Mouse (Mus musculus) mouse trophoblast stem cell (cell line): ENCODE data around the gene Gdnf.

Experiments
- in situ Hi-C, 2 experiments: fragments of 300-500 bp; cut with MseI, MboI; formaldehyde crosslinking; loops; 2 replicates in 1 of 2; 3 replicates in 1 of 2; pipeline ENCODE4 v1.15.1; 2025

Gene Gdnf

DNA sequence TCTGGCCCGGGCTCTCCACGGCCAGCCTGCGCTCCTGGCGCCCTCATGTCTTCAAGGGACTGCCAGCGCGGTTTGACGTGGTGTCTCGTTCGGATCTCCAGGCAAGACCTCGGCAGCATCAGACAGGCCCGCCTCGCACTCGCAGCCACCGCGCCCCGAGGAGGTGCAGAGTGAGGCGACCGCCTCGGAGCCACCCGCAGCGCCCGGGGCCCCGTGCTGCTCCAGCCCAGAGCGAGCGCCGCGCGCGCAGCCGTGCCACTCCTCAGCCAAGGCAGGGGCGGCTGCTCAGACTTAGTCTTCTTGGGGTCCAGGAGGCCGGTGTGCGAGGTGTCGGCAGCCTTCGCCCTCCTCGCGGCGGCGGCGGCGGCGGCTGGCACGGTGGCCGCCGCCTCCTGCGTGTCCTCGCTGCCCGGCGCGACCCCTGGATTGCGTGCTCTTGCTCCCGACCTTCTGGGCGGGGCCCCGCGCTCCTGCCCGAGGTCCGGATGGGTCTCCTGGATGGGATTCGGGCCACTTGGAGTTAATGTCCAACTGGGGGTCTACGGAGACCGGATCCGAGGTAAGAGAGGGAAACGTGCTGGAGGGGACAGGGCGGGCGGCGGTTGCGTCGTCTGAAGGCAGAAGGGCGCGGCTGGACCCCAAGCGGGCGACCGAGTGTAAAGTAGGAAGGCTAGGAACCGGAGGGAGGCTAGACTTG lies at the start of gene Gdnf:
Gene Gdnf, plus strand, starts transcription at position 291 of the 697 bp plus-strand sequence.
- in situ Hi-C loops = loop anchor here (5.0 kb wide), 1 partner anchor 348 kb away; no protein-coding TSS in a partner anchor

DNA sequence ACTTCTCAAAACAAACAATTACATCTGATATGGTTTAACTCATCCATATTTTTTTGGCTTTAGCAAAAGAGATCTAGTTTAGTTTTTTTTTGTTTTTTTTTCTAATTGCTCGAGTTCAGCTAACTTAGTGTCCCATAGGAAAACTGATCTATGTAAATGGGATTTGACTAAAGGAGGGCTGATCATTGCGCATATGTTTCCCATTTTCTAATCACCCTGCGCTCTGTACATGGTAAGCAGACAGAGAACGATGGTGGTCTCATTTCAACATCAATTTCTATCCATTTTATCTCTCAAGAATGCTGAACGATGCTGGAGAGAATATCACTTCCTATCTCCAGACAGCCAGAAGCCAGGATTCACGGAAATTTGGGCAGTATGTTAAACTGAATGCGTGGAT lies 43.5 kb upstream of the Gdnf start:
- in situ Hi-C loops = no loop called here

DNA sequence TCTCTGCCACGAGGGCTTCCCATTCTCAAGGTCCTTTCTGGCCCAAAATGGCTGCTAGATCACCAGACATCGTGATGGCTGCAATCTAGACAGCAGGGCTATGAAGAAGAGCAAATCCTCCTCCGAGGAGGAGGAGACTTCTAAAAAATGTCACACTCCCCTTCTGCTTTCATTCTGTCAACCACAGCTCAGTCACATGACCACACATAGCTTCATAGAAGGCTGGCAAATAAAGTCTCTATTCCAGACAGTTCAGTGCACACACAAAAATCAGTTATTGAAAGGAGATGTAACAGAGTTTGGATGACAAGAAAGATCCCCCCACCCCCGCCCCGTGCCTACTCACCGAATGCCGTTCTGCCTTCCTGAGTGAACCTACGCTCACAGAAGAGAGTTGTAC lies 37.7 kb upstream of the Gdnf start:
- in situ Hi-C loops = no loop called here

DNA sequence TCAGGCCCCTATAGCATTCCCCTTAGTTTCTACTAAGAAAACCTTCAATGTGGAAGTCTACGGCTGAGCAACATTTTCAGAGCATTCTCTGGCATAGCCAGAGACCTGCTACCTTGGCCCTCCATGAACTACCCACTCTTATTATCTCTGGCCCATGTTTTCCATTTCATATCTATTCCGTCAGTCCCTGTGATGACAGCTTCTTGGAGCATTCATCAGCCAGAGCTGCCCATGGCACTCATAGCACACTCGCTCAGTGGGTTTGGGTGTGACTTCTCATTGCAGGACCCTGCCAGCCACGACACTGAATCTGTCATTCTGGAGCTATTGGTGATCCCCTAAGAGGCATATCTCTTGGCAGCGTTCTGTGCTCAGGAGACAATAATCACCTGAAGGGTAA lies 29.1 kb upstream of the Gdnf start:
- in situ Hi-C loops = no loop called here

DNA sequence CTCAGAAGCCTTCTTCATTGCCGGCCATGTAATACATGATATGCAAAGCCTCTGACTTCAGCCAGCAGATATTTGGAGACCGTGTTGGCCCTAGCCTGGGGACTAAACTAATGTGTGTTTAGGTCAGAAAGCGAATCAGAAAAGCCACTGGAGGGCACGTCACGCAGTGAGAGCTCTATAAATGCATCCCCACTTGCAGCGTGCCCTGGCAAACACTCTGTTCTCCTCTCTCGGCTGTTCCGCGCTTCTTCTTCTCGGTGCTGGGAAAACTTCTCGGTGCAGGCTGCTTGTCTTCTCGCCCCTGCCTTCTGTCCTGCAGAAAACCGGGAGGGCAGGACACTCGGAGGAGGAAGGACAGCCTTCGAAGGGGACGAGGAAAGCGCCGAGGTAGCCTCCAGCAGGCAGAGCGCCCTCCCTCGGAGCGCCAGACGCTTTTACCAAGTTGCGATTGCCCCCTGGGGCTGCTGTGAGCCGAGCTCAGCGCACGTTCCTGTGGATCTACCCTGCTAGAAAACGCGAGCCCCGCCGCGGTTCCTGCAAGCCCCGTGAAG lies 730 bp upstream of the Gdnf start:
- in situ Hi-C loops = loop anchor here (5.0 kb wide), 1 partner anchor 348 kb away; no protein-coding TSS in a partner anchor

DNA sequence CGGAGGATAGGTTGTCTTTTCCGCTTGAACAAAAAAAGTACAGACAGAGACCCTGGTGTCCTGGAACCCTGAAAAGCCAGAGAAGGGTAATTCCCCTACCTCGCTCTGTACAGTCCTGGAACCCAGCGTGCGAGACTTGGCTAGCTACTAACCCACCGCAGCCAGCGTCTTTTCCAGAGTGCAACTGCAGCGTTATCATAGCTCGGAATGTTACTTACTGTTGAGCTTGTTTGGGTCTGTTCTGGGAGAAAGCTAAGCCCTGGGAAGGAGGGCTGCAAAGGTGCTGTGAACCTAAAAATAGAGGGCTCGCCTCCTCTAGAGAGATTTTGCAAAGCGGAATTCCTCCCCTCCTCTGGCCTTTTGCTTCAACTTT lies 593 bp downstream of the Gdnf start:
- in situ Hi-C loops = loop anchor here (5.0 kb wide), 1 partner anchor 349 kb away; no protein-coding TSS in a partner anchor

DNA sequence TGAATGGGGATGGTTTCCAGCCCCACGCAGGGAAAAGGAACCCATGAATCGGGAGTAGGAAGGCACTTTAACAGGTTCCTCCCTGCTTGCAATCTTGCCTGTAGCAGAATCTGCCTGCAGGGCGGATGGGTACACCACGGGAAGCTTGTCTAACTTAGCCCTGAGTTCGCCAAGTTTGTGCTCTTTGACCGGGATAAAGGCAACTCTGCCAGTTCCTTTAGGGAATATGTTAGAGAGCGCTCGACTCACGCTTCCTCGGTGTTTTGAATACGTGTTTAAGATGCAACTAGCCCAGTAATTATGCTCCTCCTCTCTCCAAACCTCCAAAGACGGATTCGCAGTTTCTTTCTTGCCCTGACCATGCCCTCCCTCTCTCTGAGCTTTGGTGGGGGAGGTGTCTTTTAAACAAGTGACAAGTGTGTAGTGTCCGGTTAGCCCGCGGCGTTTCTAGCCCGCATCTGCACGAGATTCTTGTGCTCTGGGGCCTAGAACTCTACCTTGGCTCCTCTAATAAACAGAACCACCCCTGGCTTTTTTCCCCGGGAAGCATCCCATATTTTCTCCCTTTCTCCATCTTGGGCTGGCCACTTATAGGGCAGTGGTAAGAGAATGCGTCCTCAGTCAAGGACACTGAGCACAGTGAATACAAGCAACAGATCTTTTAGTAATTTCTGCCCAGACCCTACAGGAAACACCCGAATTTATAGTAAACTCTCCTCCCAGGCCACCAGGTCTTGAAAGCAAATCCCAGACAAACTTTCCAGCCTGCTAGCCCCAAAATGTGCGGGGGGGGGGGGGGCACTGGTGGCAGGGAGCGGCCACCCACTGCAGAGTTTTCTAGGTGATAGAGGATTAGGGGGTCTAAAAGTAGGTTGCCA lies 1.4 kb downstream of the Gdnf start:
- in situ Hi-C loops = loop anchor here (5.0 kb wide), 1 partner anchor 350 kb away; no protein-coding TSS in a partner anchor

DNA sequence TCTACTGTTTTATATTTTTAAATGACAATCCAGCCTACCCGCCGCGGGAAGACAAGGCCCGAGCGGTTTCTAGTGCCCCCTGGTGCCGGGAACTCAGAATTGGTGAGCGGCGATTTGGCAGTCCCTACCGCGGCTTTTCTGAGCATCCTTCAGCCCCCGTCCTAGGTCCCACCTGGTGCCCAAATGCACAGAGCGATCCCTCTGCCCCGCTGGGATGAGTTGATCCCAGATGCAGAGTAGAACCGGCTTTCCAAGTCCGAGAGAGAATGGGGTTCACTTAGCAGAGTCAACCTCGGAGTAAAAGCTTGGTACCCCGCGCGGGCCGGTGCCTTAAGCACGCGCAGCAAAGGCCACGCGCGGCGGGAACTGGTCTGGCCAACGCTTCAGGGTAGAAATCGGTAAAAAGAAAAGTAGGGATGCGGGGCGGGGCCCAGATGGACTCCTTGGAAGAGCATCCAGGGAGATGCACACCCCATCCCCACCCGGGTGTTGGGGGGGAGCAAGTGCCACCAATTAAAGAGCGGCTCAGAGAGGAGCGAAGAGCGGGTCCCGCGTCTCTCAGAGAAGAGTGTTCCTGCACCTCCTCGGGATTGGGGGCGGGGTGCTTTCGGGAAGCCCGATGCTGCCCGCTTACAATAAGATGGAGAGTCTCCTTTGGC lies 2.4 kb downstream of the Gdnf start:
- in situ Hi-C loops = loop anchor here (5.0 kb wide), 1 partner anchor 351 kb away; no protein-coding TSS in a partner anchor

DNA sequence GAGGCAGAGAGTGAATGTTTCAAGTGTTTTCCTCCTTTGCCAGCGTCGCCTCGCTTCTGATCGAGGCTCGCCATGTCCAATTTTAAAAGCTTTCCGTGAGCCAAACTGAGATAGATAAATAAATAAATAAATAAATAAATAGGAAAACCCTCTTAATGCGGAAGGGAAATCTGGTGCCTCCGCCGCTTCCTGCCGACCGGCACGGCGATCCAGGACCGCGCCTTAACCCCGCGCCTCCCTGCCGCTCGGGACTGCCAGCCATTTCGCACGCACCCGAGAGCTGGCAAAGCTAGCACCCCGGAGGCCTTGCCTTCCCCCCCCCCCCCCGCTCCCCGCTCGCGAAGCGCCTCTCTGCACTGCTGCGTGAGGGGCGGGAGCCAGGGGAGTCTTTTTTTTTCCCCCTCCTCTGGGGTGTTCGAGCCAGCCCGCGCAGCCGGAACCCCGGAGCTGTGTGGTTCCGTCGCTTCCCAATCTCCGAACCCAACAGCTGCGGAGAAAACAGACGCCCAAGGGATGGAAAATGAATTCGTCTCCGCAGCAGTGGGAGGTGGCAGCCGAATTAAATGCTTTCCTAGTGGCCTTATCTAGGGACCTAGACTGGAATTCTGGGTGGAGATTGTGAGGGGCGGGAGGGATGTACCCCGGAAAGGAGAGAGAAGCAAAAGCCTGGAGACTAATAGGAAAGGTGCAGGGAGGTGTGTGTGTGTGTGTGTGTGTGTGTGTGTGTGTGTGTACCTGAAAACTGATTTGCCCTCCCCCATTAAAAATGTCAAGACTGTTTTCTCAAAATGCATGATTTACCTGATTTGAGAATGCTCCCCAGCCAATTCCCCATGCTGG lies 3.1 kb downstream of the Gdnf start:
- in situ Hi-C loops = loop anchor here (5.0 kb wide), 1 partner anchor 351 kb away; no protein-coding TSS in a partner anchor

DNA sequence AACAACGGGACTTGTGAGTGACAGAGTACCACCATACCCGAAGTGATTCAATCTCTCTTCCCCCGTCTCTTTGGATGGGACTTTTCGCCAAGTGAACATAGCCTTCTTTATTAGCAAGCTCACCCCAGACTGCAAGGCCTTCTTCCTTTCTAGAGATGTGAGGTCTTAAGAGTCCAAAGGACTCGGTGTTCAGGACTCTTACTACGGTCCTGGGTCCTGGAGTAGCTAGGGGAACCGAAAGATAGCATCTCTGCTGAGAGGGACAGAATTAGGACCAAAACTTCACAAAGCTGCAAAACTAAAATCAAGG lies 3.7 kb downstream of the Gdnf start:
- in situ Hi-C loops = loop anchor here (5.0 kb wide), 1 partner anchor 352 kb away; no protein-coding TSS in a partner anchor

DNA sequence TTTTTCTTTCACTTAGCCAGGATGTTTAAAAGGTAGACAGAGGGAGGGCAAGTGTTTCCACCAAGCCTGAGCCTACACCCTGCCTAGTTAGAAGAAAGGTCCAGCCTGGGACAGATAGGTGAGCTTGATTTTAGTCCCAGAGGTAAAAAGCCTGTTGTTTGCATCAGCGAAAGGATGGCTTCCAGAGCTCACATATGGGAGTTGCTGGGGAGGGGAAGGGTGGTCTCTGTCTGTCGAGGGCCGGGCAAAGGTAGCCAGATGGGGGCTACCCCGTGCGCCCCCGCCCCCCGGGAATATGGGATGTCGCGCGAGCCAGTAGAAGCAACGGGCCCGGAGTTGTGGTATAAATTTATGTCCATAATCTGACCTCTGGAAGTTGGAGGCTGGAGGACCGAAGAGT lies 4.3 kb downstream of the Gdnf start:
- in situ Hi-C loops = loop anchor here (5.0 kb wide), 1 partner anchor 353 kb away; no protein-coding TSS in a partner anchor

DNA sequence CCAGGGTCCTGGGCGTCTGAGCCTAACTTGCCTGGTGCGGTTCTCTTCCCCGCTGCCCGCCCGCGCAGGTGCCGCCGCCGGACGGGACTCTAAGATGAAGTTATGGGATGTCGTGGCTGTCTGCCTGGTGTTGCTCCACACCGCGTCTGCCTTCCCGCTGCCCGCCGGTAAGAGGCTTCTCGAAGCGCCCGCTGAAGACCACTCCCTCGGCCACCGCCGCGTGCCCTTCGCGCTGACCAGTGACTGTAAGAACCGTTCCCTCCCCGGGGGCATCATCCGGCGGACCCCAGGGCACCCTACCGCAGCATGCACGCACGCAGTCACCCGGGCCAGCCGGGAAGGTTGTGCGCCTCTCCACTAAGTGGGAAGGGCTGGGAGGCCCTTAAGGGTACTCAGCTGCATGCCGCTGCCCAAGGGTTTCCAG lies 4.9 kb downstream of the Gdnf start:
- in situ Hi-C loops = no loop called here

DNA sequence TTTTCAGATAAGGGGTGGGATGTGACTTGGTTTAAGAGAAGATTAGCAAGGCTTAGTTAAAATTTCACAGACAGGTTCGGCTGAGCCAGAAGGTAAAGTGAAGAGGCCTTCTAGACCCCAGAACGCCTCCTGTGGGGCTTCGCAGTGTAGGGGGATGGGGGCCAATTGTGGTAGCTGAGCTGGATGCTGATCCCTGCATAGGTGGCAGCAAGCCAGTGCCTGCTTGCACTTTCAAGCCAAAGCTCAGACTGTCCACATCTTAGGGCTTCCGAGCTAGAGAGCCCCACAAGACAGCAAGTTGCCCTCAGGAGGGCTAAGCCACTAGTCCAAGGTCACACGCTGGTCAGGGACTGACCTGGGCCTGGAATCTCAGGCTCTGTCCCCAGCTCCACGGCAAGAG lies 13.2 kb downstream of the Gdnf start:
- in situ Hi-C loops = no loop called here

DNA sequence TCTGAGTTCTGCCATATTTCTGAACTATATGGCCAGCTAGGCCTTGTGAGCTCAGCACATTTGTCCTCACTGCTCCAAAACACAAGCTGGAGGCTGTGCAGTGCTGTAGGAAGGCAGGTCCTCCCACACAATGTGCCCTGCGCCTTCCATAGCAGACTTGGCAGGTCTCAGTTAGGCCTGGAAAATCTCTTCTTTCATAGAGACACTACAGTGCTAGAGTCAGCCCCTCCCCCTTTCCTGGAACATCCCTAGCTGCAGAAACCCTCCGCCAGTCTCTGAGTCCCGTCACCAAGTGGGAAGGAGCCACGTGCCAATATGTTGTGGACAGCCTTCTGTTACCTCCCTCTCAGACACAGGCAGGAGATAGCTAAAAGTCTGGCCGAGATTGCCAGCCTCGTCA lies 14.9 kb downstream of the Gdnf start:
- in situ Hi-C loops = no loop called here

DNA sequence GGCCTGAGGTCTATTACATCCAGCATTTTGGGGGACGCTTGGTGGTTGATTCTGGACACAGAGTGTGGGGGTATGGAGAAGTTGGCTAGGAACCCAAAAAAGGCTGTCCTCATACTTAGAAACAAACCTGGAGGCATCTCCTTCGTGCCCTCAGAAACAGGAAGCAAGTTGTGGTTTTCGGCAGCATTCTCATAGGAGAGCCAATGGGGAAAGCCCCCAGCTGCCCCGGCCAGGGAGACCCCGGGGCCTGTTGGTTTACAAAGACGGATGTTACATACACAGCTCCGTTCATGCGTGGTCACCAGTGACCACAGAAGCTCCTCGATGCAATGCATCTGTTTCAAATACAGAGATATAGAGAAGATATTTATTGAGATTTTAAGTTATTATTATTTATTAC lies 24.8 kb downstream of the Gdnf start:
- in situ Hi-C loops = no loop called here

DNA sequence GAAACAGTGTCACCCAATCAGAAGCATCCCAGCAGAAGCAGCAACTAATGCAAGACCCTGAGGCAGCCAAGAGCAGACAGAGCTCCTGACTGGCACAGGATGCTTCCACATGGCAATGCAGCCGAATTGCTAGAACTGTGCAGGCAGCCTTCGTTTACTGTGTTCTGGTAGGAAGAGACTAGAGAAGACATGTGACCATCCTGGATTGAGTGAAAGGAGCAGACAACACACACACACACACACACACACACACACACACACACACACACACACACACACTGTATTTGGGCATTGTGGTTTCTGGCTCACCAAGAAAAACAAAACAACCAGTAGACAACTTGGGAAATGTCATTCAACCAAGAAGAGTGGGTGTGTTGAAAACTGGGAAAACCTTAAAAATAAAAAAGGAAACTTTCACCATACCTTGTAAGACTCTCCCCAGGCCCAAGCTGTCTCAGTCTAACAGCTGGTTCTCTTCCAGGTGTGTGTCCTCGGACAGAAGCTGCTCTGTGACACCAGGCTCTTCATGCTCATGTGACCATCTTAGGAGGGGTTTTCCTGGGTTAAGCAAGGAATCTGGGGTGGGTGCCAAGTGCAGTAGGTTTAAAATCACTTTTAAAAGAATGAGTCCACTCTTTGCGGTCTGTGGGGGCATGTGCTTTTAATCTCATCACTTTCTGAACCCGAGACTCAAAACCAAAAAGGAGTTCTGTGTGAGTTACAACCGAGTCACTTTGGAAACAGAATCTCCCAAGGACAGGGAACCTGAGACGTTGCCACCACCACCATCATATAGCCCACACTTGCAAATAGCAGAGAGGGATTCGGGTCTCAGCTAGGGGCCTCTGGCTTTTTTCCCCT lies 27.6 kb downstream of the Gdnf start:
- in situ Hi-C loops = no loop called here

DNA sequence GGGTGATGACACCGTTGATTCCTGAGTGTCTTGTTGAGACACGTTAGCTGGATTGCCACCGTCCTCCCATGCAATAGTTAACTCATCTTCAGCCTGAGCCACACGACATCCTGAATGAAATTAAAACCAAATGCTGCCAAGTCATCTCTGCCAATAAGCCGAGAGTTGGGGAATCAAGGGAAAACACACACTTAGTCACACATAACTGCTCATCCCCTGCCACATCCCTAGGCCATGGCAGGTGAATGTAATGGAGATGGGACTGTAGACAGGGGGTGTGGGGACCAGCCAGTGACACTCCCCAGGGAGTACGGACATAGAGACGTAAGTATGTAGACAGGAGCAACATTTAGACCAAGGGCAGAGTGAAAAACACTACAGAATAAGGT lies 28.3 kb downstream of the Gdnf start:
- in situ Hi-C loops = no loop called here

DNA sequence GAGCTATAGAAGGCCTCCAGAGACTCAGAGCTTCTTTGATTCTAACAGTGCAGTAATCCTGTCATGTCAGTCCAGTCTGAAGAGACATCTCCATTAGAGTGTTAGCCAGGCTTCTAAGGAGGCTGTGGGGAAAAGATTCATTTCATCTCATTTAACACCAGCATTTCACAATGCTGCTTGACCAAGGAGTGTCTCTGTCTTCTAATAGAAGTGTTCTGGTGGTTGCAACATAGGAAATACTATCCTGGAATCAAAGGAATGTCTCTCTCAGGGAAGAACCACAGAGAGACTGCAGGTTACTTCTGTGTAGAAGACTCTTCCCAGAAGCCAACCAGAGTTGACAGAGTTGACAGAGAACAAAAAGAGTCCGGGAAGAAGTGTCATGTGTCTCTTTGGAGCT lies 31.0 kb downstream of the Gdnf start:
- in situ Hi-C loops = no loop called here

DNA sequence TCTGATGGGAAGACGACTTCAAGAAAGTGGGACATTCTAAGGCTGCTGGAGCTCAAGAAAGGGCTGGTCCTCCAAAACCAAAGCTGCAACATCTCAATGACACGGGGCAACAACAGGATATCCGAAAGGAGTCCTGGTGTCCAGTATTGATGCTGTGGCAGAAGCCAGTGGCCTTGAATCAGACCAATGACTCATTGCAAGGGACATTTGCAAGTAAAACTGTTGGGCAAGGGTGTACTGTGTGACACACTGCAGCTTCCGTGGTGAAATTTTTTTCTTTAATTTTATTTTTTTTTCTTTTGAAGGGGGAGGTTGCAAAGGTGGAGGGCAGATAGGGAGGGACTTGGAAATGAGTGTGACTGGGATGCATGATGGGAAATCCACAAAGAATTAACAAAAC lies 31.8 kb downstream of the Gdnf start:
- in situ Hi-C loops = no loop called here

DNA sequence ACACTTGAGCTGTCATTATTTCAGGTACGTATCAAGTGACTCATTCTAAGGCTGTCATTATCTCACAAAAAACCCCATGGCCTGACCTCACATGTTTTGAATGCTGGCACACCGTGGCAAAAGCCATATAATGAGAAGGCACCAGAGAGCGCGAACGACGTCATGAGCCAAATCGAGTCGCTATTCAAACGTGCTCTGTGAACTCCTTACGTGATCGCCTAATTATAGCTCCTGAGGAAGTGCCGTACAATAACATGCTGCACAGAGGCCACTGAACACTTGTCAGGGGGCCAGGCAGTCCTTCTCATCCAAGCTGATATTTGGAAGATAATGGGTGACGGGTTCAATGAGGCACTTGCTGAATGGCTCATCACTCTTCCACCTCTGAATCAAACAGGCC lies 46.8 kb downstream of the Gdnf start:
- in situ Hi-C loops = no loop called here
